Mouse (Mus musculus) adrenal gland (tissue): ENCODE data around the gene Npr2.

ENCODE experiments used
- intact Hi-C: fragments of 180-260 bp; cut with DNase I; formaldehyde crosslinking; loops from one replicate; pipeline ENCODE4 v1.15.1; 2025

The Npr2 gene

DNA sequence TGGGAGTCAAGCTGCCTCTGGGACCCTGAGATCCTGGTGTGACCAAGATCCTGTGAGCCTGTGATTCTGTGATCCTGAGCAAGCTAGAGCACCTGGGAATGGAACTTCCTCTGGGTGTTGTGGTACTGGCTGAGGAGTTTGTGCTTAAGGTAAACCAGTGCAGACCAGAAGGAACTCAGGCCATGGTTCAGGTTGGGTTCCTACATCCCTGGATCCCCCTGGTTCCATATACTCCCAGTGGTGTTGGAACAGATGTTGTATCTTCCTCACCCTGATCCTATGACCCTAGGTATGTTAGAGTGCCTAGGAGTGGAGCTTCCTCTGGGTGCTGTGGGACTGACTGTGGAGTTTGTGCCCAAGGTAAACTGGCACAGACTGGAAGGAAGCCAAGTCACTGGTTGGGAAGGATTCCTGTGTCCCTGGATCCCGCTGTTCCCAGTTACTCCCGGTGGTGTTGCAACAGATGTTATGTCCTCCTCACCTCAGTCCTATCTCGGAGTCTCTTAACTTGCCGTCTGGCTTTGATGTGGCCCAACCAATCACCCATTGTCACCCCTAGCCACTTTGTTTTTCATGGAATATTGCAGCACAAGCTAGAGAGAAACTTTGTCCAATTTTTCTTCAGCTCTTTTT, 11.5 kb upstream of the Npr2 start:
- intact Hi-C loops, result no loop called here

DNA sequence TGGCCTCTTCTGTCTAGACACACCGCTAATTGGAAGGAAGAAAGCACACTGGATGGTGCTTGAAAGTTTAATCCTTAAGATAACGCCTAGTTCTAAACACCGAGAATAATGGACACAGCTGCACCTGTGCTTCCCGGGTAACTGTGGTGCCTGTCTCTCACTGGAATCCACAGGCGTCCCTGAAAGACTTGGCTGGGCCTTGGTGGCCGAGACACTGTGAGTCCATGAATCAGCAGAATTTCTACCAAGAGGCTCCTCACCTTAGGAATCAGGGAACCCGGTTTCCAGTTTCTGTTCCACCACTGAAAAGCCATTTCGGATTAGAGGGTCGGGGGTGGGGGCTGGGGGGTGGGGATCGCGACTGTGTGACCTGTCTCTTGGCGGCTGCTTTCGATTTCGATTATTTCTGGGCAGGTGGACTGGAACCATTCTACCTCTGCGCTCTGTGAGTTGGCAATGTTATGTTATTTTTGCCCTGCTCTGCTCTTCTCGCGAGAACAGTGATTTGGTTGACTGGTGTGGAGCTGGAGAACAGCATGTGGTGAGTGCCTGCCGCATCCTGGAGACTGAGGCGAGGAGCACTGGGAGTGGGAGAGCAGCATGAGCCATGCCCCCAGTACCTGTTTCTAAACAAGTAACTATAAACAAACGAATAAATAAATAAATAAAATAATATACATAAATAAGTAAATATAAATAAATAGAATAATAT, 2.5 kb upstream of the Npr2 start:
- intact Hi-C loops, result no loop called here

DNA sequence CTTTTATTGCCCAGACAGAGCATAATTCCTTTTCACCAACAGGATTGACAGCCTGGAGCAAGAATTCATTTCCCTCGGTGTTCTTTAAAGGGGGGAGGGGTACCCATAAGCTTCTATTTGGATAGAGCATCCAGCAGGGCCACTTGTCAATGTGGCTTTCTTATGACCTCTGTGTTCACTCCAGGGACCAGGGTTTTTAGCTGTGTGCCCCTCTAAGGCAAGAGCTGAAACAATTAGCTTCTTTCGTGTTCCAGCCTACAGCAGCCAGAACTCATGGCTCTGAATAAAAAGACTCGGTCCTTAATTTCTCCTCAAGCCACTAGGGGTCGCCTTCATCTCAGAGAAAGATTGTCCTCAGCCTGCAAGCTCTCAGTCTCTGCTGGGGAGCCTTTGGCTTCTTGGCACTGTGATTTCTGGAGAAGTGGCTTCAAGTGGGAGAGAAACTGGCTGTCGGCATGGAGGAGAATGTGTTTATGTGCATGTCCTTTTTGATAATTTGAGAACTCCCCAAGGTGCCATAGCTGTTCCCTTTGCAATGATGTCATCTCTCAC, 1.6 kb upstream of the Npr2 start:
- intact Hi-C loops, result loop anchor here (1.0 to 5.0 kb wide), 2 partner anchors 37 to 82 kb away; partner anchors contain the start of genes Fam221b and Tmem8b

DNA sequence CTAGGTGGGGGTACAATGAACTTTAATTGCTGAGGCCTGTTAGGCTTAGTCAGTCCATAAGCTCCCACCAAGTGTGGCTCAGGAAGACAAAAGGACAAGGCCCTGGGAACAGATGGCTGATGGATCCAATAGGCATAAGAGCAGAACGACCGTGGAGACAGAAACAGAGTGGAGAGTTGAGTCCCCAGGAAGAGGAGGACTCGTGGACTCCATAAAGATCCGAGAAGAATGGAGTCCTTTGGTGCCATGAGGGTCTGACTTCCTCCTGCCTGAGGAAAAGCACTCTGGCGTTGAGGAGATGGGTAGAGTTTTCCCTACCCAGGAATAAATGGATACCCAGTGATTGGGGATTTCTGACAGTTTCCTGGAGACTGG, 1.1 kb upstream of the Npr2 start:
- intact Hi-C loops, result loop anchor here (1.0 to 5.0 kb wide), 2 partner anchors 37 to 82 kb away; partner anchors contain the start of genes Fam221b and Tmem8b

DNA sequence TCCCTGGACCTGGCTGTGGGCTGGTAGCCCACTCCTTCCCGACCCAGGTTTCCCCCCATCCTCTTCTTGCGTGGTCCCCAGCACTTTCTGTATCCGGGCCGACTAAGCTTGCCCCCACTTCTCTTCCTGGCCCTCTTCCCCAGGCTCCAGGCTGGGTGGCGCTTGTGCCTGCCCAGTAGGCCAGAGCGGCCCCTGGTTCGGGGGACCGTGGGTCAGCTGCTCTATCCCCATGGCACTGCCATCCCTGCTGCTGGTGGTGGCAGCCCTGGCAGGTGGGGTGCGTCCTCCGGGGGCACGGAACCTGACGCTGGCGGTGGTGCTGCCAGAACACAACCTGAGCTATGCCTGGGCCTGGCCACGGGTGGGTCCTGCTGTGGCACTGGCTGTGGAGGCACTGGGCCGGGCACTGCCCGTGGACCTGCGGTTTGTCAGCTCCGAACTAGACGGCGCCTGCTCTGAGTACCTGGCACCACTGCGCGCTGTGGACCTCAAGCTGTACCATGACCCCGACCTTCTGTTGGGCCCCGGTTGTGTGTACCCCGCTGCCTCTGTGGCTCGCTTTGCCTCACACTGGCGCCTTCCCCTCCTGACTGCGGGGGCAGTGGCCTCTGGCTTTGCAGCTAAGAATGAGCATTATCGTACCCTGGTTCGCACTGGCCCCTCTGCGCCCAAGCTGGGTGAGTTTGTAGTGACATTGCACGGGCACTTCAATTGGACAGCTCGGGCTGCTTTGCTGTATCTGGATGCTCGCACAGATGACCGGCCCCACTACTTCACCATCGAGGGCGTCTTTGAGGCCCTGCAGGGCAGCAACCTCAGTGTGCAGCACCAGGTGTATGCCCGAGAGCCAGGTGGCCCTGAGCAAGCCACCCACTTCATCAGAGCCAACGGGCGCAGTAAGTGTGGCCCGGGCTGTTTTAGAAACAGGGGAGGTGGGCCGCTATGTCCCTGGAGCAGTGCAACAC, 503 bp downstream of the Npr2 start:
- intact Hi-C loops, result loop anchor here (5.0 kb wide), 1 partner anchor 35 kb away; the partner anchor contains the start of genes Fam221b and Tmem8b

DNA sequence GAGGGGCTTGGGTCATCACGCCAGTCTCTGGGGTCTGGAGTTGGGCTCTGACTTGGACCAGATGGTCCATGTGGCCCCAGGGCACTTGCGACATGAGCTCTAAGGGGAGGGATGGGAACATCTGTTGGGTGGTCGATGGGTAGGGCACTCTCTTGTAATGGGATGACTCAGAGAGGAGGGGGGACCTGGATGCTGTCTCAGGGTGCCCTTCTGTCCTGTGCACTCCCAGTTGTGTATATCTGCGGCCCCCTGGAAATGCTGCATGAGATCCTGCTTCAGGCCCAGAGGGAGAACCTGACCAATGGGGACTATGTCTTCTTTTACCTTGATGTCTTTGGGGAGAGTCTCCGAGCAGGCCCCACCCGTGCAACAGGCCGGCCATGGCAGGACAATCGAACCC, 1.6 kb downstream of the Npr2 start:
- intact Hi-C loops, result loop anchor here (5.0 kb wide), 1 partner anchor 34 kb away; the partner anchor contains the start of genes Fam221b and Tmem8b

DNA sequence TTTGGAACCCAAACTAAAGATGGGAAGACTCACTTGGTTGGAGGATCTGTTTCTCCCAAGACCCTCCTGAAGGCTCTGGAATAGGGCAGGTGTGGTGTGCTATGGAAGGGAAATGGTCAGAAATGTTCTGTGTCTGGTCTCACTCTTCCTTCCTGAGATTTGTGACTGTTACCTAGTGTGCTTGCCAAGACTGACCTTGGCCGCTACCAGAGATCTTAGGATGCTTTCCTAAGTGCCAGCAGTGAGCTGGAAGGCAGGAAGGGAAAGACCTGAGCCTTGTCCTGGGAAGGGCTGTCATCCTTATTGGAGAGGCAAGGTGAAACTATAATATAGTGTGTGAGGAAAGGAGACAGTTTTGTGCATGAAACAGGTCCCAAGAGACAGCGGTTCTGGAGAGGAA, 2.0 kb downstream of the Npr2 start:
- intact Hi-C loops, result loop anchor here (5.0 kb wide), 1 partner anchor 34 kb away; the partner anchor contains the start of genes Fam221b and Tmem8b

DNA sequence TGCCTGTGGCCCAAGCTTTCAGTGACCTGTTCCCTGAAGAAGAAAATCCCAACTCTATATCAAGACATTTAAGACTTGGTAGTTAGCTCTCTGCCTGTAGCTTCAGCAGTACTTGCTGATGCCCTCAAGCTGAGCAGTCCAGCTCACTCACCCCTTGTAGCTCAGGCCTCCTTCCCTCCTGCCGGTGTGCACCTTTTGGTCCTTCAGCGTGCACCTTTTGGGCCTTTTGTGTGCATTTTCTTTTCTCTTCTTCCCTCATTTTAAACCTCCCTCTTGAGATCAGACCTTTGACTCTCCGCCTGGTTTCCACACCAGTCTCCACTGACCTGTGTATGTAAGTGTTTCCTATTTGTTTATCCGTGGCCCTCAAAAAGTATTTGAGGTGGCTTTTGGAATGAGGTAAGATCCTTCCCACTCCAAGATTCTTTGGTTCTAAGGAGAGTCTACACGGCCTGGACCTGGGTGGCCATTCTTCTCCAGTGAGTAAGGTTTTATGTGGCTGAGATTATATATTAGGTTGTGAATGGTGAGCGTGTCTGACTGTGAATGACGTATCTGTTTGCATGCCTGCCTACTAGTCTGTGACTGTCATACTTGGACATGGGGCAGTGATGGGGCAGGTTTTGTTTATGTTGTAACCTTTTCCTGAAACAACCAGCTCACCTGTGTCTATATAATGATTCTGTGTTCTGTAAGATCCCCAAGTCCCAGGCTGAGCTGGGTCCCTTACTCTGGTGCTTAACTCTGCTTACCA, 3.1 kb downstream of the Npr2 start:
- intact Hi-C loops, result loop anchor here (5.0 kb wide), 1 partner anchor 33 kb away; the partner anchor contains the start of genes Fam221b and Tmem8b

DNA sequence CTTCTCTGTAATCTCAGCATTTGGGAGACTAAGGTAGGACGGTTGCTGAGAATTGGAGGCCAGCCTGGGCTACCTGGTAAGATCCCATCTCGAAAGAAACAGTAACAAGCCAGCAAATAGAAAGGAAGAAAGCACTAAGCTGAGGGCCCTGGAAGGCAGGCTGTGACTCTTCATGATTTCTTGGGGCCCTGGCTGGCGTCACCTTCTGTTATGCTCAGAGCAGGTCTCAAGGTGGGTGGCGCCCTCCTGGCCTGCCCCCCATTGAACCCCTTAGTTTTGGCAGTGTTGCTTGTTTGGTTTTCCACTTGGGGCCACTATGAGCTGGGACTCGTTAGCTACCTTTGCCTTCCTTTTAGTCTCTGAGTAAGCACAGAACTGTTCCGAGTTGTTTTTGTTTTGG, 5.0 kb downstream of the Npr2 start:
- intact Hi-C loops, result no loop called here

DNA sequence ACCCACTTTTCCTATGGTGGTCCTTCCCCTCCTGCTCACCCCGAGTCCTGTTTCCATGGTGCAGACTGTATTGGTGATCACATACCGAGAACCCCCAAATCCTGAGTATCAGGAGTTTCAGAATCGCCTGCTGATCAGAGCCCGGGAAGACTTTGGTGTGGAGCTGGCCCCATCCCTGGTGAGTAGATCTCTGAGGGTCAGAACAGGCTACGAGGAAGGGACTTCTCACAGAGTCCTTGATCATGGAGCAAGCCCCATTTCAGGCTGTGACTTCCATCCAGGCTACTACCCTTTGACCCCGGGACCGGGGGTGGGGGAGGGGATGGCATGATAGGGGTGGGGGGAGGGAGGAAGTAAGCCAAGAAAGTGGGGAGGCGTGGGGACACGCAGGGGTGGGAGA, 8.3 kb downstream of the Npr2 start:
- intact Hi-C loops, result no loop called here

DNA sequence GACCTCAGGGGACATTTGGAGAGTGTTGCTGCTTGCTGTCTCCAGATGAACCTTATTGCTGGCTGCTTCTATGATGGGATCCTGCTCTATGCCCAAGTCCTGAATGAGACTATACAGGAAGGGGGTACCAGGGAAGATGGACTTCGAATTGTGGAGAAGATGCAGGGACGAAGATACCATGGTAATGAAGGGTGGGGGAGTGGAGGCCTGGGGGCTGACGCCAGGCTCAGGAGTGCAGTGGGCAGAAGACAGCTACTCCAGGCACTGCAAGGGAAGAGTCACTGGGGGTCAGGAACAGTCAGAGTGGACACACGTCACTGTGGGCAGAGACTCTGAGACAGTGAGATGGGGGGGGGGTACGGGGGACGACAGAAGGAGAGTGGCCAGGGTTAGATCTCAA, 8.8 kb downstream of the Npr2 start:
- intact Hi-C loops, result no loop called here

DNA sequence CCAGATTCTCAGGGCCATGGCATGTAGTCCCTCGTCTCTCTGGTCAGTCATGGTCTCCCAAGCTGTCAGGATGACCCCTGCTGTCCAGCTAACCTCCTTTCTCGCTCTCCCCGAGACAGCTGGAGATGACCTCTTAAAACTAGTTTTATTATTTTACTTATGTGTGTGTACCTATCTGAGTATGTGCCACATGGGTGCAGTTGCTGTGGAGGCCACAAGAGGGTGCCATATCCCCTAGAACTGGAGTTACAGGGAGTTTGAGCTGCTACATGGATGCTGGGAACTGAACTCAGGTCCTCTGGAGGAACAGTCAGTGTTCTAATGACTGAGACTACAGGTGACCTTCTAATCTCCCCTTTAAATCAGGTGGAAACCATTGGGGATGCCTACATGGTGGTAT, 18.0 kb downstream of the Npr2 start:
- intact Hi-C loops, result no loop called here

DNA sequence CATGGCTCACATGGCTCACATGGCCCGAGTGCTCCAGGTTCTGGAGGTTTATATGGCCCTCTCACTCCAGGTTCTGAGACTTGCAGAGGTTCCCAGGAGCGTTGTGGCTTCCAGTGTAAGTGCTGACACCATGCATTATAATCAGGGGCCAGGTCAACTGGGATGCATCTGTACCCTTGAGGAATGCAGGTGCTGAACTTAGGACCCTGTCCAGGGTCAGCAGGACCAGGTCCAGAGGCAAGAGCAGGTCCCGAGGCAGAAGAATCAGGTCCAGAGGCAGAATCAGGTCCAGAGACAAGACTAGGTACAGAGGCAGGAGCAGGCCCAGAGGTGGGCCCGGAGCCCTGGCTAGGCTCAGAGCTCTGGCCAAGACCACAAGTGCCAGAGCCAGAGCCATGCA, 21.0 kb downstream of the Npr2 start:
- intact Hi-C loops, result no loop called here

DNA sequence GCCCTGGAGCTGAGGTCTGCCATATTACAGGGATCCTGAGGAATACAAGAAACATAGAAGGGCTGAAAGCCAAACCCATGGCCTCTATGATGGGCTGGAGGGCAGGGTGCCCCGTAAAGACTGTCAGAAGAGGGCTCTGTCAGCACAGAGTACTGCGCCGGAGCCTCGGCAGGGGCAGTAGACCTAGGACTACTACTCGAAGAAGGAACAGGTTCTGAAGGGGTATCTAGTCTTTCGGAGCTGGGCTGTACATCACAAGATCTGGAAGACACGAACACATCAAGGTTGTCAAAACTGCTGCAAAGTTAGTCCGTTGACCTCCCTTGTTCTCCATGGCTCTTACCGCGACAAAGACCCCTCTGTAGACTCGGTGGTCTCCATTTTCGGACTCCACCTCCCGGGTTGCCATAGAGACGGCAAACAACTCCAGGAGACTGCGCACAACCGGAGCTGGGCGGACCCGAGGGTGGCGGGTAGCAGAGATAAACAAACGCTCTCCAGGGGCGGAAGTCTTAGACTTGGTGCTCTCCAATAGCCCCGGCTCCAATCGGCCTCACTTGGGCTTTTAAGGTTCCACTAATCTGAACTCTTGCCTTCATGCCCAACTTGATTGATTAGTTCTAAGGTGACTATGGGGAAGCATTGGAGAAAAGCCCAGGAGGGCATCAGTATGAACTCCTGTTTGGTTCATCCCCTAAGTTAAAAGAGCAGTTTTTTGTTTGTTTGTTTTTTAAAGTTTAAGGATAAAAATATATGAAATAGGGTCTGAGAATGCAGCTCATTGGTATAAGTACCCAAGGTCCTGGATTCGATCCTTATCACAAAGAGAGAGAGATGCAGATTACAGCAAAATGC, 21.7 kb downstream of the Npr2 start, which contains the start of gene Spag8:
Gene Spag8 (minus strand): TSS at position 434 of the 855 bp plus-strand sequence.
- intact Hi-C loops, result no loop called here

DNA sequence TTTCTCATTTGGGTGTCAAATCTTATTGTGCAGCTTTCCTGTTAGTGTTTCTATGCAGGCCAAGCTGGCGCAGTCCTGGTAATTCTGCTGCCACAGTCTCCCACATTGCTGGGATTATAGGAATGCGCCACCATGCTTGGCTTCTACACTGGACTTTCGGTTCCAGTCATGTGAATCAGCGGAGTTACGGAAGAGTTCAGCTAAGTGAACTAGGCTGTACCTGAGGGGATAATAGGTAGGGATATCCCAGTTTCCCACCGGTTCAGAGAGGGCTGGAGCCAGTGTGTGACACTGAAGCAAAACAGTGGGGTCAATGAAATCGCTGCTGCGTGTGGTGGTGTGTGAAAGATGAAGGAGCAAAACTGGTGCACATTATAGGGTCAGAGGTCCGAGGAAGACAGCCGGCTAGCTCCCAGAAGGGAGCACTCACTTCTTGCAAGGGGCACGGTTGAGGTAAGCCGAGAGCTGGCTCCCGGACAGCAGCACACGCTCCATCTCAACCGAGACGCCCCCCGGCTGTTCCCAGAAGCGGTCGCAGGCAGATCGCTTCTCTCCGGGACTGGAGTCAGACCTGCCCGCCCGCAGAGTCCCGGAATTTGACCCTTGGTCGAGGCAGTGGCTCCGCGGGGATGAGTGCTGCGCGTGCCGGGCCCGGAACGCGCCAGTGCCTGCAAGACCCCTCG, 24.1 kb downstream of the Npr2 start:
- intact Hi-C loops, result no loop called here

DNA sequence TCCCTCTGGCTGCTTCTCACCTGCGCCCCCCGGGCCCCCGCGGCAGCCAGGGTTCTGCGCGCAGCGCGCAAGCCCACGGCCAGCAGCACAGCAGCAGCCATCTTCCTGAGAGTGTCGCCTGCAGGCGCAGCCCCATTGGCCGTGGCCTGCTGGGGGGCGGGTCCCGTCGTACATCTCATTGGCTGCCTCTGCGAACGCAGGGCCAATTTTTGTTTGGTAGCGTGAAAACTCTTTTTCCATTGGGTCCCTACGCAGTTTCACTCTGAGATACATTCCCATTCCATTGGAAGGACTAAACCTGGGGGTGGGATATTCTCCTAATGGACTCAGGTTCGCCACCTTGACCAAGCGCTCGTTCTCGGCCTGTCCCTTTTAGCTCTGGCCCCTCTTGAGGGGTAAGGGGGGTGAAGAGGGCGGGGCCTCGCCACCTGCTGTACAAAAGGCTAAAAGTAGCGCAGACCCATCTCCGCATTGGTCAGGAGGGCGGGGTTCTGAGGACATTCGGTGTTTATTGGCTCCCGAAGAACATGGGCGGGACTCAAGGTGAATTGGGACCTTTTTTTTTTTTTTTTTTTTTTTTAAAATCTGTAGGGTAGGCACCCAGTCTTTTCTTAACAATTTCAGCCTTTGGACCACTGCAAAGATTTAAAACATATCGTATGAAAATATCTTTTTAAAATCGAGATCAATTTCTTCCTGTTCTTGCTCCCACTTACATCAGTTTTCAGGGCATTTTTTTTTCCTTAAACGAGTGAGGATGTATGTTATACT, 24.8 kb downstream of the Npr2 start, which contains the start of gene Hint2:
Gene Hint2 (minus strand): TSS at position 128 of the 771 bp plus-strand sequence.
- intact Hi-C loops, result no loop called here

DNA sequence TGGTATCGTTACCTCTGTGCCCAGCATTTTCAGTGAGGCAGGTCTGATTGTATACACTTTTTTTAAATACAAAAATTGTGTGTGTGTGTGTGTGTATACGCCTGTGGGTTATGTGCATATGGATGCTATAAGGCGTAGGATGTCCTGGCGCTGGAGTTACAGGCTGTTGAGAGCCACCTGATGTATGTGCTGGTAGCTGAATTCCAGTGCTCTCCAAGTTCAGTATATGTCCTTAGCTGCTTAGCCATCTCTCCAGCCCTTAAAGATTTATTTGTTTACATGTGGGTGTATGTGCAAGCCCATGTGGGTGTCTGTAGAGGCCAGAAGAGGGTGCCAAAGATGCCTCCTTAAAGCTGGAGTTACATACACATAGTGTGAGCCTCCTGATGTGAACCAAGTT, 25.4 kb downstream of the Npr2 start:
- intact Hi-C loops, result no loop called here

DNA sequence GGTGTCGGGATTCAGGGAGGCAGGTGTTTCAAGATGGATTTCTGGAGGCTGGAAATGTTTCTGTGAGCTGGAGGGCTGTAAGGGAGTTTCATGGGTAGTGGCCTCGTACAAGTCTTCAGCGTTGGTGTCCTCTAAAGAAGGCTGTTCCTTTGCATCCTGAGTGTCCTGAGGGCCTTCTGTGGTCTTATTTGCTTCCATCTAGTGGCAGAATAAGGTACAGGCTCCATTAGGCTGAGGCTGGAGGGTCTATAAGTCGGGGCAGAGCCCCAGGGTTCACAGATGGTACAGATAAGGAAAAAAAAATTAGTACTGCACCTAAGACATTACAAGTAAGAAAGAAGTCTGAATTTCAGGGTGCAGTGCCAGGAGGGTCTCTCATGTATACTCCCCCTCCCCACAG, 34.7 kb downstream of the Npr2 start:
- intact Hi-C loops, result loop anchor here (5.0 kb wide), 1 partner anchor 34 kb away; the partner anchor contains the start of gene Npr2
